Mouse (Mus musculus) T-helper 2 cell (primary cell): ENCODE data around the gene Ndufs3.

ENCODE experiments used
- in situ Hi-C: fragments of 300-600 bp; cut with MboI, MseI; formaldehyde crosslinking; loops from one replicate; pipeline ENCODE4 v1.15.1; 2025; ENCODE audit warnings: high pct_unique_total_duplicates

Ndufs3 gene

DNA sequence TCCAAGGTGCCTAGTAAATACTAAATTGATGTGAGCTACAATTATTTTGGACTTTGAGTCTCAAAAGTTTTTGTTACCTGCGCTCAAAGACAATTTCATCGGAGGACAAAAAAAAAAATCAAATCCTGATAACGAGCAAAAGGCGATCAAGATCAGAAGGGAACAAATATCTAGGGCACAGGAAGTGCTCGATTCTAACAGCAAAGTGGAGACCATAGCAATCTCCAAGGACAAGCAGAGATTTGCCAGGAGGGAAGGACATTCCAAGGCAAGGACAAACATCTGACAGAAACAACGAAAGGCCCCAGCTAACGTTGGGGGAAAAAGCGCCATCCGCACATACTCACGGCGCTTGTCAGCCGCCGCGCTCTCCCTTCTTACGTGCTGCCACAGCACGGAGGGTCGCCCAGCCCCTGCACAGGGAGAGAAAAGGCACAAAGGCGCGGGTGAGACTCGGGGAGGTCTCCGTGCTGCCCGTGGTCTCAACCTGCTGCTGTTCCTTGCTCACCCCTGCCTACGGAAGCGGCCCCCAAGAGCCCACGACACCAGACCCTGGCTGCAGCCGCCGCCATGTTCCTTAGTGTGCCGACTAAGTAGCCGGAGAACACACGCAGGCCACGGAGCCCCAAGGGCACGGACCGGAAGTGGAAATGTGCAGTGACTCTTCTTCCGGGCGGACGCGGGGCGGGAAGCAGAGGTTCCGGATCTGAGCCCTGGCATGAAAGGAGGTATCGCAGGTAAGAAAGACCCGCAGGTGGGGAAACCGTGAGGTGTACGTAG, at the start of gene Ndufs3, which contains the start of gene Kbtbd4:
Gene Ndufs3 (minus strand): TSS at position 752 of the 780 bp plus-strand sequence.
Gene Kbtbd4 (plus strand): TSS at position 665 of the 780 bp plus-strand sequence.
- in situ Hi-C loops = no loop called here

- in situ Hi-C loops = no loop called here
These were observed 48.8 kb upstream of the Ndufs3 start for GRCm38 (mm10) chr2:90953461-90953860.

DNA sequence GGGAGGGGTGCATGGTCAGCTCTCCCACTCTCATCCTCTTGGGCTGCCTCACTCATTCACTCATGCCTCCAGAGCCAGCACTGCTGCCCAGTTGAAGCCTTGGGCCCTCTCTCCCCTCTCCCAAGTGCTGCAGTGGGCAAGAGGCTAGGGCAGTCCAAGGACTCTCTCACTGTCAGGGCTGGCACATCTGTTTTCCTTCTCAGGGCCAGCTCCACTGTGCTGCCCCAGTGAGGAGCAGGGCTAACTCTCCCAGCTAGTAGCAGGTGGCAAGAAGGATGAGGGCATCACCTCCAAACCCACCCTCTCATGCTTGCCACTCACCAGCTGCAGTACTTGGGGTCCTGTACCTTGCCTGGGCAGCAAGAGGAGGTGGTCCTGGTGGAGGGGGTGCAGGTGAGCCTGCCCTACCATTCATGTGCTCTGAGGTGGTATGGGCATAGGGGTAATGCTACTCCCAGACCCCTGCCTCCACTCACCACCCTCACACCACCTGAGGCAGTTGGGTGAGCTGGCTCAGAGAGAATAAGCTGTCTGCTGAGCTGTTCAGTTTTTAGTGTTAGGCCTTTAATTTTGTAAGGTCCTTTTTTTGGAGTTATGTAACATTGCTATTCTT, 46.1 kb upstream of the Ndufs3 start:
- in situ Hi-C loops = no loop called here

DNA sequence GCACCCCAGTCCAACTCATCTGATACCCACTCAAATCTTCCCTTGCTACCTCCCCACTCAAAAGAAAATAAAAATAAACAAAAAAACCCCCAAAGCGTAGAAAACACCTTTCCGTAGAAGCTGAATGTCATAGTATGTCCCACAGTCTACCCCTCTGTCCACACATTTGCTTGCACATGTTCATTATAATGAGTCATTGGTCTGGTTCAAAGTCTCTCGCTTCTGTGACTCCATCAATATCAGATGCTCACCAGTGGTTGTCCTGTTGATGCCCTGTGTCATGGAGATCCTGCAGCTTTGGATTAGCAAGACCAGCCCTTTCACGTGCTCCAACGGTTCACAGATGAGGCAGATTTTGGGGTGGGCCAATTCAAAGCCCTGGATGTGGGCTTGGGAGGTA, 45.5 kb upstream of the Ndufs3 start:
- in situ Hi-C loops = no loop called here

- in situ Hi-C loops = no loop called here
These were observed 37.1 kb upstream of the Ndufs3 start for GRCm38 (mm10) chr2:90941744-90942143.

DNA sequence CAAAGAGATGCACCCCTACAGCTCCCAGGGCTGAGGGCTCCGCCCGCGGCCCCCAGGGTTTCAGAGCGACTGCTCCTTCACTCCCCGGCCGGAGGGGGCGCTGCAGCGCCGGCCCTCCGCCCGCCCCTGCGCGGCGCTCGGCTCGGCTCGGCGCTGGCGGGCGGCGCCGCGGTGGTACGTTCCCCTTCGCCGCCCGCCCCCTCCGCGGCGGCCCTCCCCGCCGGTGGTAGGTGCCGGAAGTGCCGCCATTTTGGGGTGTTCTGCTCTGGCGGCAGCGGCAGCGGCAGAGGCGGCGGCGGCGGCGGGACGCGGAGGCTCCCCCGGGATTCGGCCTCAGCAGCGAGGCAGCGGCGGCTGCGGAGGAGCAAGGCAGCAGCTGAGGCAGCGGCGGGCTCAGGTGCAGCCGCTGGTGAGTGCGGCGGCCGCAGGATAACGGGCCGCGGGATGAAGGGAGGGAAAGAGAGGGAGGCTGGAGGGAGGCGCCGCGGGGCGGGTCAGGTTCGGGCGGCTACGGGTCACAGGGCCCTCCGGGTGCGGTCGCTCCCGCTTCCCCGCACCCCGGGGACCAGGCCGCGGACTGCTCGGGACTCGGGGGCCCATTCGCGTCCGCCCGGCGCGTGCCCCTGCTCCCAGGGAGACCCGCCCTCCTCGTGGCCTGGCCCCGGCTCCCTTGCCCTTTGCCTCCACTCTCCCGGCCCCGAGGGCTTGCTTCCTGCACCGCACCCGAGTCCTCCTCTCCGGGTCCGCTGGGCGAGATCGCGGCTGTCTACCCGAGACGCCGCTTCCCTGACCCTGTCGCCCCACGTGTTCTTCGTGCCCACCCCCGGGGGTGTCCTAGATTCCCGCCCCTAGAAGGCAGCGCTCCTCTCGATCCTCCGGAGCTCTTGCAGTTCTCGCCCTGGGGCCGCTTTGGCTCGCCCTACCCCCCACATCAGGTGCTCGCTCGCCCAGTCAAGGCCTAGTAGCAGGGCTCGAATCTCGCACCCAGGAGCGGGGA, 35.9 kb upstream of the Ndufs3 start, which contains the start of gene Celf1:
Gene Celf1 (plus strand): TSS at position 150 of the 997 bp plus-strand sequence.
- in situ Hi-C loops = no loop called here

DNA sequence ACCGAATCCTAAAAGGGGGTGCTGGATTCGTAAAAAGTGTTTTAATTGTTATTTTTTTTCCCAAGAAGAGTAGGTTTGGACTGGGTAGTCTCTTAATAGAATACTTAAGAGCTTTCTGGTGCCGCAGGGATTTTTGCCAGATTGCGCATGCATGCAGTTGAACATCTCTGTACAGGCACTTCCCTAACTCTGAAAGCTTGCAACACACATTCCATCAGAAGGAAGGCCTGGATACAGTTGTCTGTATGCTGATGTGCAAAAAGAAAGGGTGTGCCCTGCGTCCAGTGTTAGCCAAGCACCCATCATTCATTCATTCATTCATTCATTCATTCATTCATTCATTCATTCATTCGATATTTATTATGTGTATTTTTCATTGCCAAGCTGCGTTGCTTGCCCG, 35.1 kb upstream of the Ndufs3 start:
- in situ Hi-C loops = no loop called here

GRCm38 (mm10) chr2:90938362-90938761, 33.7 kb upstream of the Ndufs3 start:
- in situ Hi-C loops = no loop called here

DNA sequence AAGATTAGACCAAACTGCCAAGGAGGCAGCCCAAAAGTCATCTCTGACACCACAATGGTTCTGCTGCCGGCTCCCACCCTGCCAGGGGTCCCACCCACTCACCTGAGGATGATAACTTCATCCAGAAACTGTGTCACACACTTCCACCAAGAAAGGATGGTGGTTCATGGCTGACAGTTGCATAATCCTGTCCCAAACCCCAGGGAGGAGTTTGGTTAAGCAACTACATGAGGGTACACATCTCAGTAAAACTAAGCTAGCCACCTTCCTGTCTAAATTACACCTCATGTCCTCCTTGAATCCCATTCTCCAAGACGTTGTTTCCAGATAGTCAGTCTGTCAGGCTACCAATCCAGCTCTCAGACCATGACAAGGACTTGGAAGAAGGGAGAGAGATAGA, 27.6 kb upstream of the Ndufs3 start:
- in situ Hi-C loops = no loop called here

DNA sequence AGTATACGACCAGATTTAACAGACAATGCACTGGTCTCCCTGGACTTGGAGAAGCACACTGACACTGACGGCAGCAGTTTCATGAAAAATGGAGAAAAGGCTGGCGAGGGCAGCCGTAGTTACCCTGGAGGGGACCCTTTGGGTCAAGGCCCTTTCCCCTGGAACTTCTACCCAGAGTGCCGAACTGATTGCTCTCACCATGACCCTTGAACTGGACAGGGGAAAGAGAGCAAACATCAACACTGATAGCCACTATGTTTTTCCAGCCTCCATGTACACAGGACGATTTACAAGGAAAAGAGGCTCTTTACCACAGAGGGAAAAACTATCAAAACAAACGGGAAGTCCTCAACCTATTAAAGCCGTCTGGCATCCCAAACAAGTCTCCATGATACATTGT, 27.2 kb upstream of the Ndufs3 start:
- in situ Hi-C loops = no loop called here

DNA sequence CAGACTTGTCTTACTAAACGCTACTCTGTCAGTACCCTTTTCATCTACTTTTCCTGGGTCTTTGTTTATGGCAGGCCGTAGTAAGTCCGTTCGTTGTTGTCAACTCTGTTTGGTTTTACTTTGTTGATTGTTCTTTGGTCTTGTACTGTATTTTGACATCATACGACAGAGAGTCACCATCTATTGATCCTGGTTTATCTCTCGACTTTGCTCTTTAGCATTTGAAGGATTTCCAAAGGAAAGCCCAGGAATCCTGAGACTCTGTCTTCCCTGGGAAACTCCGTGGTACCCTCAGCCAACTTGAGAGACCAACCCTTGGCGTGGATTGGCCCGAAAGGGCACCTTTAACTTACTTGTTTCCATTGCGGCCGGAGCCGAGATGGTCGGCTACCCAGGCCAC, 23.9 kb upstream of the Ndufs3 start:
- in situ Hi-C loops = no loop called here

DNA sequence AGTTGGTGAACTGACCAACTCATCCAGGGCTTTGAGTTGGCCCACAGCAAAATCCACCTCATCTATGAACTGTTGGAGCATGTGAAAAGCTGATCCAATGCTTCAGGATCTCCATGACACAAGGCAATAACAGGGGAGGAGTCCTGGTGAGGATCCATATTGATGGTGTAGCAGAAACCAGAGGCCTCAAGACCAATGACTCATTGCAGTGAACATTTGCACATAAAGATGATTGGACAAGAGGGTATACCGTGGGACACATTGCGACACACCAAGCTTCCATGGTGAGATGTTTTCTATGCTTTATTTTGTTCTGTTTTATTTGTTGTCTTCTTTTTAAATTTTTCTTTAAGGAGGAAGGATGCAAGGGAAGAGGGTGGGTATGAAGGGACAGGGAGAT, 18.0 kb upstream of the Ndufs3 start:
- in situ Hi-C loops = loop anchor here (5.0 kb wide), 1 partner anchor 1020 kb away; no protein-coding TSS in a partner anchor

GRCm38 (mm10) chr2:90921178-90921577, 16.6 kb upstream of the Ndufs3 start:
- in situ Hi-C loops = loop anchor here (5.0 kb wide), 1 partner anchor 1021 kb away; no protein-coding TSS in a partner anchor

DNA sequence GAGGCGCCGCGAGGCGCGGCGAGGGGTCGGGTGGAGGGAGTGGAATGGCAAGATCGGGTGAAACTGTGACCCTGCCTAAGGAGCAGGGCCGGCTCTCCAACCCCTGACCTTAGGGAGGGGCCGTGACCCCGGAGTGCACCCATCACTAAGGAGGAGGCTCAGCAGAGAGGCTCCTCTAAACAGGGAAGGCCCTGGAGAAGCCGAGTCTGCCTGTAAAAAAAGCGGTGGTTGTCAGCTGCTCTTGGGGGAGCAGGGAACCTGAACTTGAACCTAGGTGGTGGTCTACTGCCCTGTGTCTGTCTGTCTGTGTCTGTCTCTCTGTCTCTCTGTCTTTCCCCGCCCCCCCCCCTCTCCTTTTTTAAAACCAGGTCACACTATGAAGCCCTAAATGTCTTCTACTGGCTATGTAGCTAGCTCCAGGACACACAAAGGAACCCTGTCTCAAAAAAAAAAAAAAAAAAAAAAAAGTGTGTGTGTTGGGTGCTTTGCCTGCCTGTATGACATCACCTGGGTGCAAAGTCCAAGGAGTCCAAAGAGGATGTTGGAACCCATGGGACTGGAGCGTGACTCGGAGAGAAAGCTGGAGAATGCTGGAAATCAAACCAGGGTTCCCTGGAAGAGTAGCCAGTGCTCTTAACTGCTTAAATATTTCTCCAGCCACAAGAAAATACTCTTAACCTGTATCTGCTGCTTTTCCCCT, 13.5 kb upstream of the Ndufs3 start:
- in situ Hi-C loops = no loop called here

DNA sequence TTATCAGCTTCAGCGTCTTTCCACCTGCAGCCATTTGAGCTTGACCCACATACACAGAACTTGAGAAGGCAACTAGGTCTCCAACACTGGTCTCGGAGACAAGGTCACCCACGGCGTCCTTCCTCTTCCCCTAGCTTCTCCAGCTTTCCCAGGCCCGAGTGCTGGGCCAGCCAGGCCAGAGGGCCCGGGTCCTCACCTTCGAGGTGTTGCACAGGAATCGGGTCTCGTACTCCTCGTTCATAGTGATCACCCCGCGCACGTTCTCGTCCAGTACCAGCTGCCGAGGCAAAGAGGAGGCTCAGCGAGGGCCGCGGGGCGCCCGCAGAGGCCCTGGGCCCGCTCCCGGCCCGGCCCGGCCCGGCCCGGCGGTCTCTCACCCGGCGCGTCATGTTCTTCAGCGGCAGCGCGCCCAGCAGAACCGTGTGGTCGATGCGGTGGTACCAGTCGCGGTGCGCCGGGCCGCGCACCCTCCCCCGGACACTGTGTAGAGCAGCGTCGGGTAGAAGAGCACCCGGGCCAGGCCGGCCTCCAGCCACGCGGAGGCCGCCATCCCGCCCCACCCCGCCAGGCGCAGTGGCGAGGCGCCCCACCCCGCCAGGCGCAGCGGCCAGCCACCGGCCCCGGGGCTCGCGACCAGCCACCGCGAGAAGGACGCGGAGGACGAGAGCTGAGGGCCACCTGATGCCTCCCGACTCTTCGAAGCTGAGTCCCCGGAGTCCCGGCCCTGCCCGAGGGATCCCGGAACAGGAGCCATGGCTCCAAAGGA, 12.8 kb upstream of the Ndufs3 start:
- in situ Hi-C loops = no loop called here

- in situ Hi-C loops = no loop called here
These were observed 12.1 kb upstream of the Ndufs3 start for GRCm38 (mm10) chr2:90916560-90917232.

- in situ Hi-C loops = no loop called here
These were observed 10.9 kb upstream of the Ndufs3 start for GRCm38 (mm10) chr2:90915516-90915915.

GRCm38 (mm10) chr2:90913671-90914070, 9.0 kb upstream of the Ndufs3 start:
- in situ Hi-C loops = no loop called here

- in situ Hi-C loops = no loop called here
These were observed 7.0 kb upstream of the Ndufs3 start for GRCm38 (mm10) chr2:90911668-90912067.

GRCm38 (mm10) chr2:90910861-90911260, 6.2 kb upstream of the Ndufs3 start:
- in situ Hi-C loops = no loop called here
